Mouse (Mus musculus): ENCODE results near the gene Vmn1r28.
"Not testable (repeated sequence)": the region's sequence is repeated elsewhere in the genome, so short reads cannot be mapped to it uniquely, and the experiment has no call there.

Vmn1r28 gene

DNA sequence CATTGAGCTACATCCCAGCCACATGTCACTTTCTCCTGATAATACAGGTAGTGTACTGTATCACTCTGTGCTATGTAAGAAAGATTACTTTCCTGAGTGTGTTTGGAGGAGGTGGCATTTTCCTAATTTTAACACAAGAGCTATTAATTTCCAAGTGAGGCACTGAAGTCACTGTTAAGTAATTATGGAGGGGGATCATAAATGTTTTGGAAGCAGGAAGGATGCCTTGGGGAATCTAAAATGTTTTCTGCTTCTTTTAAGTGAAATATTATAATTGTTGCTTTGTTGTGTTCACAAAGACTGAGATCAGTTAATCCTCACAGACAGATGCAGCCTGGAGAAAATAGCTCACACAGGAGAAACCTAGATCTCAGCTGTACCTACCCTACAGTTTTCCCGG, at the start of gene Vmn1r28:
TSS of gene Vmn1r28 (plus strand) at position 301 of the 400 bp plus-strand sequence.
- no peak for DNase-seq (ENCODE audit: low spot score in 2 of 2)

DNA sequence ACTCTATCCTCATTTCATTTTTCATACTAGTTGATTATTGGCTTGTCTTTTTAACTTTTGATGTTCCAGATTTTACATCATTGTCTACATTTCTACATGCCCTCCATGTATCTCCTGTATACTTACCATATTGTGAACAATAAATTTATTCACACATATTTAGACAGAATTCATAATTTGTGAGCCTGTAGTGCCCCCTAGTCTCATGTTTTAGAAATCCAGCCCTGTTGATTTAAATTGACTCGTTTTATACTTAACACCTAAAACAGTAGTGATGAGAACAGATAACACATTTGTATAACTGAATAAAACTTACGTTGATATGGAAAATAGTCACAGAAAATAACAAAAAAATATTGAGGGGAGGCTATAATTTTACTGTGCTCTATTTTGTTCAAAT, 45.7 kb upstream of the Vmn1r28 start:
- DNase-seq (ENCODE audit: low spot score in 2 of 2), result no peak

DNA sequence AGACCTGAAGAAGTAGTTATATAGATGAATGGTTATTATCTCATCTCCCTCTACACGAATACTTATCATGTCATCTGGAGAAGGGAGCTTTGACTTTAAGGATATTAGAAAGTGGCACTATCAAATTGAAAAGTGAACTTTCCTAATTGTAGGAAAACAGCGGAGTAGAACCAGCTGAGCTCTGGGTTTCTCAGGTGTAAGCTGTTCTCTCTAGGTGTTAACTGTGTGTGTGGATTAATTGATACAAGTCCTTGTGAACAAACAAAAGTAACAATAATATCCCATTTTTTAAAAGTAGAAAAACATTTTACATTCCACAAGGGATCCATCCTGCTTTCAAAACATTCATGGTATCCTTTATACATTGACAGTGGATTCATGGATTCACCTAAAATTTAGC, 43.1 kb upstream of the Vmn1r28 start, which contains the start of gene Vmn1r27:
TSS of gene Vmn1r27 (minus strand) at position 101 of the 400 bp plus-strand sequence.
- DNase-seq (ENCODE audit: low spot score in 2 of 2), result no peak

DNA sequence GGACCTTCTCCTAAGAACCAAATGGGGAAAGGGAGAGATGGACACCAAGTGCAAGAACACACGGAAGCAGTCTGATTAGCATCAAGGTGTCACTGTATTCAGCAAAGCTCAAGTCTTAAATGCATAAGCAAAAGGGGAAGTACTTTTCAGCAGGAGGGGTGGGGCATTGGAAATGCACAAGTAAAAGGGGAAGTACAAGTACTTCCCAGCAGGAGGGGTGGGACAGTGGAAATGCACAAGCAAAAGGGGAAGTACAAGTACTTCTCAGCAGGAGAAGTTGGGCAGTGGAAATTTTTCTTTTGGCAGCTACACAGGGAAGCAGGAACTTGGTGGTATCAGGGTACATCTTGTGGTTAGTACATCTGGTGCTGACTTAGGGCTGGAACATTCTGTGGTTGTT, 17.8 kb downstream of the Vmn1r28 start:
- not testable (repeated sequence) for DNase-seq (ENCODE audit: low spot score in 2 of 2)

DNA sequence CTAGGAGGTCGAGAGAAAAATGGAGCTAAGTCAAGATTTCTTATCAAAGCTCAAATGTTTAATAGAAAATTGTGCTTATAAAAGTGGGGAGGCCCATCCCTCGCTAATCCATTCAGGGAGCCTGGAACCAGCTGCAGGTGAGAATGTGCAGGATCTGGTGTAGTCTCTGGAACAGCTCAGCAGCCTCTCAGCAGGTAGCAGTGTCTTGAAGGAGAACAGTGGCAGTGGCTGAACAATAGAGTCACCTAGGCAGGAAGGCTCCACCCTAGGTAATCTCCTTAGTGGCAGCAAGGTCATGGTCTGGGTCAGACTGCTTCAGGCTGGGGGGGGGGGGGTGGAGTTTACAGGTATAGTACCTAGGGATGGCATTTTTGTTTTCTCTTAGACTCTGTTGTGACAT, 30.4 kb downstream of the Vmn1r28 start:
- no peak for DNase-seq (ENCODE audit: low spot score in 2 of 2)

DNA sequence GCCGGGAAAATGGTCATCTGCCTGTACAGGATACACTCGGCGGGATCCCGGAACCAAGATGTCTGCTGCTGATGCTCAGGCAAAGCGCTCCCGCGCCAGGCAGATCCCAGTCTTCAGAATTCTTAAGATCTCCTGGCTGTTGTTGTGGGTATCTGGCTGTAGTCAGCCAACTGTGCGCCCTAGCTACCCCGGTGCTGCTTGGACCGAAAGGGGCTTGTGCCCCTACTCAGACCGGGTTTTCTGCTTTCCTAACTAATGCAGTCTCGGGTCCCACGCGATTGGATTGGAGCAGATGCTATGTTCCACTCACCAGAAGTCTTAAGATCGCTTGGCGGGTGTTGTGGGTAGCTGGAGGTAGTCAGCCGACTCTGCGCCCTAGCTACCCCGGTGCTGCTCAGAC, 36.7 kb downstream of the Vmn1r28 start:
- not testable (repeated sequence) for DNase-seq (ENCODE audit: low spot score in 2 of 2)

DNA sequence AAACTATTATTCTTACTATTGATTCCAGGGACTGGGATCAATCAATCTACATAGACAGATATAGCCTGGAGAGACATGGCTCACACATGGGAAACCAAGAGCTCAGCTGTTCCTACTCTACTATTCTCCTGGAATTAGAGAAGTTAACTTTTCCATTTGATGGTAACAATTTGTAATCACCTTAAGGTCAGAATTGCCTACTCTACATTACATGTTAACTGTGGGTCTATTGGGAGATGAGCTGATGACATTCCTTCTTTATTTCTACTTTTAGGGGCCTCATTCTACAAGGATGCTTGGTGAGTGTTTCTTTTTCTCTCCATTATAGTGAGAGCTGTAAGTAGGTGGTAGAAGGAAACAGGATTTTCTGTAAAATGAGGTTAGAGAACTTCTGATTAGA, 39.4 kb downstream of the Vmn1r28 start, which contains the start of gene Vmn1r29:
TSS of gene Vmn1r29 (plus strand) at position 301 of the 400 bp plus-strand sequence.
- no peak for DNase-seq (ENCODE audit: low spot score in 2 of 2)

Data from thymus, postnatal 10 days (tissue).